Mouse (Mus musculus) MEL (cell line): ENCODE measurements around the gene Nde1. TPM values are rescaled to one million over a fixed set of nuclear protein-coding genes. Genes with fewer than 3 reads are reported as not detected.
"Not testable (repeated sequence)": the region's sequence is repeated elsewhere in the genome, so short reads cannot be mapped to it uniquely, and the experiment has no call there.

Source experiments
- DNase-seq: peaks from one replicate; pipeline ENCODE4 v3.0.0; 2011; ENCODE audit warnings: low read depth, low spot score
- H3K27ac ChIP-seq: 2 replicates; pipeline ENCODE4 v1.5.1; 2012; ENCODE audit warnings: low read depth, mild to moderate bottlenecking, control low read depth, low read length, moderate library complexity; ENCODE audit not compliant: control insufficient read depth
- H3K27me3 ChIP-seq, 2 experiments: fragments of 150-350 bp in 1 of 2; sonication (generic) in 1 of 2; 2 replicates each; pipeline ENCODE4 v1.6.1; 2012; ENCODE audit warnings: low read length in 2 of 2, mild to moderate bottlenecking in 2 of 2, improper control_type of control experiment in 1 of 2, moderate library complexity in 1 of 2; ENCODE audit not compliant: insufficient read depth in 2 of 2, control insufficient read depth in 1 of 2
- H3K36me3 ChIP-seq, 2 experiments: 2 replicates each; pipeline ENCODE4 v1.6.1; 2012 to 2014; ENCODE audit warnings: low read length in 2 of 2, improper control_type of control experiment in 1 of 2, inconsistent platforms in 1 of 2, mild to moderate bottlenecking in 1 of 2; ENCODE audit not compliant: insufficient read depth in 2 of 2, control insufficient read depth in 1 of 2
- H3K4me1 ChIP-seq, 2 experiments: fragments of 150-350 bp in 1 of 2; sonication (generic) in 1 of 2; 2 replicates each; pipeline ENCODE4 v1.6.1; 2012; ENCODE audit warnings: low read length in 2 of 2, improper control_type of control experiment in 1 of 2, mild to moderate bottlenecking in 1 of 2; ENCODE audit not compliant: insufficient read depth in 2 of 2, control insufficient read depth in 1 of 2
- H3K4me3 ChIP-seq, 2 experiments: fragments of 150-350 bp in 1 of 2; sonication (generic) in 1 of 2; 2 replicates each; pipeline ENCODE4 v1.5.1; 2012; ENCODE audit warnings: low read depth in 2 of 2, low read length in 2 of 2, mild to moderate bottlenecking in 2 of 2, moderate library complexity in 2 of 2, control low read depth in 1 of 2, improper control_type of control experiment in 1 of 2; ENCODE audit not compliant: control insufficient read depth in 1 of 2, insufficient read depth in 1 of 2
- H3K79me2 ChIP-seq: 2 replicates; pipeline ENCODE4 v1.6.1; 2012; ENCODE audit warnings: mild to moderate bottlenecking, low read length, moderate library complexity; ENCODE audit not compliant: control insufficient read depth, poor library complexity, insufficient read depth
- H3K9ac ChIP-seq: 2 replicates; pipeline ENCODE4 v1.6.1; 2012; ENCODE audit warnings: low read depth, mild to moderate bottlenecking, control low read depth, low read length, moderate library complexity; ENCODE audit not compliant: control insufficient read depth, poor library complexity, severe bottlenecking
- H3K9me3 ChIP-seq: fragments of 150-350 bp; sonication (generic); replicated peaks from 2 replicates; pipeline ENCODE4 v1.6.1; 2012; ENCODE audit warnings: mild to moderate bottlenecking, low read length, improper control_type of control experiment, moderate library complexity; ENCODE audit not compliant: insufficient read depth
- CHD1 ChIP-seq: IDR thresholded peaks from 2 replicates; pipeline ENCODE4 v1.6.1; 2012; ENCODE audit warnings: low read depth, mild to moderate bottlenecking, inconsistent platforms, low read length, improper control_type of control experiment
- CTCF ChIP-seq, 3 experiments: IDR thresholded peaks in 2 of 3; conservative IDR thresholded peaks in 1 of 3; 2 replicates each; pipeline ENCODE4 v1.5.1; 2011 to 2012; ENCODE audit warnings: low read length in 3 of 3, low read depth in 2 of 3, mild to moderate bottlenecking in 2 of 3, improper control_type of control experiment in 1 of 3, inconsistent platforms in 1 of 3, mixed read lengths in 1 of 3, moderate library complexity in 1 of 3; ENCODE audit not compliant: control insufficient read depth in 1 of 3, insufficient read depth in 1 of 3, poor library complexity in 1 of 3, severe bottlenecking in 1 of 3
- ELF1 ChIP-seq: IDR thresholded peaks from 2 replicates; pipeline ENCODE4 v1.6.1; 2014; ENCODE audit warnings: low read depth, mild to moderate bottlenecking, inconsistent platforms, low read length, improper control_type of control experiment, moderate library complexity
- EP300 ChIP-seq, 2 experiments: IDR thresholded peaks; 2 replicates each; pipeline ENCODE4 v1.6.1; 2011; ENCODE audit warnings: improper control_type of control experiment in 2 of 2, low read length in 2 of 2, low read depth in 1 of 2, mild to moderate bottlenecking in 1 of 2
- JUND ChIP-seq: IDR thresholded peaks from 2 replicates; pipeline ENCODE4 v1.6.1; 2011; ENCODE audit warnings: low read depth, mild to moderate bottlenecking, improper control_type of control experiment, low read length
- KAT2A ChIP-seq: conservative IDR thresholded peaks from 2 replicates; pipeline ENCODE4 v1.6.1; 2012; ENCODE audit warnings: low read depth, low read length, improper control_type of control experiment, inconsistent platforms
- MYC ChIP-seq: IDR thresholded peaks from 2 replicates; pipeline ENCODE4 v1.6.1; 2011; ENCODE audit warnings: low read depth, mild to moderate bottlenecking, low read length, improper control_type of control experiment, moderate library complexity
- POLR2AphosphoS2 ChIP-seq: IDR thresholded peaks from 2 replicates; pipeline ENCODE4 v1.6.1; 2011; ENCODE audit warnings: low read length, improper control_type of control experiment
- RCOR1 ChIP-seq: IDR thresholded peaks from 2 replicates; pipeline ENCODE4 v1.6.1; 2012; ENCODE audit warnings: low read depth, mild to moderate bottlenecking, inconsistent platforms, low read length, improper control_type of control experiment
- SMC3 ChIP-seq: IDR thresholded peaks from 2 replicates; pipeline ENCODE4 v1.6.1; 2011; ENCODE audit warnings: low read depth, low read length, improper control_type of control experiment
- TAL1 ChIP-seq: IDR thresholded peaks from 2 replicates; pipeline ENCODE4 v1.6.1; 2012; ENCODE audit warnings: mild to moderate bottlenecking, inconsistent platforms, low read length, moderate library complexity, mixed read lengths
- TBP ChIP-seq: IDR thresholded peaks from 2 replicates; pipeline ENCODE4 v1.8.0; 2011; ENCODE audit warnings: low read depth, low read length, improper control_type of control experiment
- TCF12 ChIP-seq: IDR thresholded peaks from 2 replicates; pipeline ENCODE4 v1.6.1; 2014; ENCODE audit warnings: low read depth, mild to moderate bottlenecking, inconsistent platforms, low read length, improper control_type of control experiment, moderate library complexity
- UBTF ChIP-seq: IDR thresholded peaks from 2 replicates; pipeline ENCODE4 v1.6.1; 2012; ENCODE audit warnings: low read depth, mild to moderate bottlenecking, inconsistent platforms, low read length, improper control_type of control experiment, moderate library complexity, borderline replicate concordance; ENCODE audit not compliant: insufficient read depth
- ZC3H11A ChIP-seq: IDR thresholded peaks from 2 replicates; pipeline ENCODE4 v1.6.1; 2012; ENCODE audit warnings: low read depth, mild to moderate bottlenecking, inconsistent platforms, low read length, improper control_type of control experiment
- ZMIZ1 ChIP-seq: IDR thresholded peaks from 2 replicates; pipeline ENCODE4 v1.6.1; 2012; ENCODE audit warnings: low read depth, mild to moderate bottlenecking, inconsistent platforms, low read length, improper control_type of control experiment, moderate library complexity
- polyA plus RNA-seq, 2 experiments: library from polyadenylated mRNA; stranded (reverse) in 1 of 2; unstranded in 1 of 2; fragments of >175 nt in 1 of 2; fragments of >200 nt in 1 of 2; gene quantifications; 2 replicates each; pipeline versions ENCODE4 v1.2.1 to v1.2.4; 2012; ENCODE audit warnings: low replicate concordance in 2 of 2, low read depth in 1 of 2; ENCODE audit not compliant: insufficient read length in 2 of 2, insufficient read depth in 1 of 2, missing spikeins in 1 of 2
- total RNA-seq: library from RNA; depleted of rRNA; stranded (reverse); fragments of 300-350 nt; gene quantifications from 2 replicates; pipeline ENCODE4 v1.2.3, GENCODE M21; 2012

The Nde1 gene
- total and polyA plus RNA-seq, 3 experiments: 25.8 to 42.5 TPM; not detected in 1

- no peaks in the 10 kb centered on the region for H3K27me3 ChIP-seq
- H3K79me2 ChIP-seq: no peaks in the 10 kb centered on the region
- H3K27ac ChIP-seq: no peak overlapping the region
- no peak for DNase-seq
- no peak overlapping the region for H3K4me3 ChIP-seq
- no peak overlapping the region for H3K9ac ChIP-seq
- H3K36me3 ChIP-seq: peaks cover 8 to 28% of the 10 kb centered on the region in 2 experiments
- no peaks in the 10 kb centered on the region for H3K4me1 ChIP-seq
- TF ChIP-seq POLR2AphosphoS2 (no peak), UBTF (no peak), RCOR1 (no peak), ELF1 (no peak), ZMIZ1 (no peak), CTCF (IDR thresholded peaks at IDR 0.05 in 2 of 3, conservative IDR thresholded peaks at IDR 0.05 in 1 of 3; ENCODE audit: control insufficient read depth in 1 of 3, insufficient read depth in 1 of 3, low read depth in 2 of 3, low read length in 3 of 3, poor library complexity in 1 of 3, severe bottlenecking in 1 of 3) (peak in 1 of 3 experiments; percentile 16; a peak in 1 of 6 replicates), CHD1 (no peak), MYC (0 out of 2 replicates have a peak, but pooled peaks have one; percentile 33), TBP (no peak), JUND (no peak), KAT2A (no peak)
- no peaks in the 10 kb centered on the region for H3K9me3 ChIP-seq
Observed at GRCm38 (mm10) chr16:14147712-14148111, 15.4 kb upstream of the Nde1 start.

- H3K79me2 ChIP-seq: peaks cover 2% of the 10 kb centered on the region; the same call in 1 of the 2 replicates
- H3K9ac ChIP-seq: no peak overlapping the region
- DNase-seq: peak; percentile 20
- no peaks in the 10 kb centered on the region for H3K9me3 ChIP-seq
- H3K4me1 ChIP-seq: no peaks in the 10 kb centered on the region
- TF ChIP-seq TCF12 (peak; percentile 48; the same call in 1 of the 2 replicates), TAL1 (no peak), EP300 (IDR thresholded peaks at IDR 0.05; ENCODE audit: low read depth in 1 of 2, low read length in 2 of 2) (peak; percentile 16 to 57; a peak in 1 of 4 replicates), SMC3 (no peak), ZC3H11A (no peak)
- TF ChIP-seq, all 39 proteins: peak for 2
- Histone ChIP-seq H3K27me3 (no peaks in the 10 kb centered on the region), H3K4me3 (no peak overlapping the region), H3K36me3 (peaks cover 8 to 13% of the 10 kb centered on the region in 2 experiments), H3K27ac (no peak overlapping the region)
Observed at GRCm38 (mm10) chr16:14151718-14152117, 11.4 kb upstream of the Nde1 start.

GRCm38 (mm10) chr16:14155638-14156037, 7.4 kb upstream of the Nde1 start:
- DNase-seq, H3K27me3 ChIP-seq, H3K9ac ChIP-seq, H3K4me3 ChIP-seq, H3K27ac ChIP-seq, H3K4me1 ChIP-seq, H3K9me3 ChIP-seq: not testable (repeated sequence)
- Histone ChIP-seq H3K79me2 (peaks cover 14% of the 10 kb centered on the region), H3K36me3 (peaks cover 0 to 18% of the 10 kb centered on the region in 2 experiments; a peak in 3 of 4 replicates)
